ENCODE assay signal across 19 mouse cellular contexts in the genomic region with DNA sequence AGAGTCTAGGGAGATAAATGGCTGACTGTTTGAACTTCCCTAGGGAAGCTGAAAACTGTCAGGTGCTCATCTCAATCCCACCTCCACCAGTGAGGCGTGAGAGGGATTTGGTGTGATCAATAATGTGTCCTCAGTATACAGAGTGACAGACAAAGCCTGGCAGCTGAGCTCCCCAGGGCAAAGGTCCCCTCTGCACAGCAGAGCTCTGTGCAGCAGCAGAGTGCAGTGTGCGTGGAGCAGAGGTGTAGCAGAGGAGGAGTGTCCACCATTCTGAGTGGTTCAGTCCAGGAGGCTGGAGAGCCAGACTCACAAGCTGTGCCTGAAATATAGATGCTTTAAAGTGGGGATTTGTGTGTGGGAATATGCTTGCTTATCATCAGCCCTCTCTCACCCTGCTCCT.
DNase-seq lines count a peak whose midpoint lies in the region; ATAC-seq and TF ChIP-seq lines count a peak whose summit lies in the region.
"Had no signal": no experiment of that assay in that cellular context is flagged by ENCODE, and none has a peak within 500 bp of the region (broad histone marks: within the 10 kb centered on the region; RNA-seq: fewer than 3 reads in every experiment).

No protein-coding gene starts in this region.

- H3K9me3 ChIP-seq in embryonic facial prominence, embryonic 14.5 days (ENCODE audit: control insufficient read depth, low read length): no peaks in the 10 kb centered on the region
- no peaks in the 10 kb centered on the region for H3K9me3 ChIP-seq in embryonic facial prominence, embryonic 10.5 days
- no peaks in the 10 kb centered on the region for H3K9me3 ChIP-seq in stomach, embryonic 15.5 days
- H3K9me3 ChIP-seq in stomach, postnatal 0 days (ENCODE audit: control insufficient read depth, low read length): no peaks in the 10 kb centered on the region
- no peaks in the 10 kb centered on the region for H3K9me3 ChIP-seq in midbrain, embryonic 13.5 days
- H3K9me3 ChIP-seq: embryonic facial prominence, embryonic 13.5 days; forebrain, embryonic 10.5 days; kidney, embryonic 15.5 days had no signal

- H3K36me3 ChIP-seq in embryonic facial prominence, embryonic 14.5 days (ENCODE audit: control insufficient read depth, insufficient read depth, low read length): no peaks in the 10 kb centered on the region
- no peaks in the 10 kb centered on the region for H3K36me3 ChIP-seq in embryonic facial prominence, embryonic 10.5 days (replicated peaks)
- no peaks in the 10 kb centered on the region for H3K36me3 ChIP-seq in stomach, embryonic 15.5 days
- H3K36me3 ChIP-seq in stomach, postnatal 0 days (ENCODE audit: control insufficient read depth, insufficient read depth, low read length): no peaks in the 10 kb centered on the region
- H3K36me3 ChIP-seq in midbrain, embryonic 13.5 days: no peaks in the 10 kb centered on the region
- H3K36me3 ChIP-seq: embryonic facial prominence, embryonic 13.5 days; forebrain, embryonic 10.5 days; kidney, embryonic 15.5 days had no signal

- H3K4me3 ChIP-seq in embryonic facial prominence, embryonic 14.5 days (ENCODE audit: low read depth, low read length): no peak overlapping the region
- H3K4me3 ChIP-seq in embryonic facial prominence, embryonic 10.5 days: no peak overlapping the region
- no peak overlapping the region for H3K4me3 ChIP-seq in stomach, embryonic 15.5 days (replicated peaks)
- H3K4me3 ChIP-seq in stomach, postnatal 0 days (ENCODE audit: low read depth, low read length): no peak overlapping the region
- H3K4me3 ChIP-seq in midbrain, embryonic 13.5 days (replicated peaks): no peak overlapping the region
- H3K4me3 ChIP-seq: embryonic facial prominence, embryonic 13.5 days; forebrain, embryonic 10.5 days; kidney, embryonic 15.5 days; myocyte had no signal

- peak; percentile 4 for DNase-seq in embryonic facial prominence, embryonic 14.5 days (ENCODE audit: low spot score)
- DNase-seq in embryonic facial prominence, embryonic 10.5 days (ENCODE audit: low spot score): no peak
- DNase-seq in stomach, postnatal 0 days (ENCODE audit: low spot score): no peak
- no peak for DNase-seq in right cerebral cortex, postnatal 14 days
- DNase-seq in kidney, postnatal 25 days: no peak
- DNase-seq: adrenal gland, postnatal 36 days; cerebellum, postnatal 14 days; gastrocnemius, postnatal 14 days; heart, postnatal 10 days; layer of hippocampus, adult 9-11 months; lung, adult 2 months; thymus, adult 2 months had no signal

- no peak overlapping the region for H3K27ac ChIP-seq in embryonic facial prominence, embryonic 14.5 days (replicated peaks; ENCODE audit: low read depth, low read length)
- no peak overlapping the region for H3K27ac ChIP-seq in embryonic facial prominence, embryonic 10.5 days (replicated peaks)
- H3K27ac ChIP-seq in stomach, embryonic 15.5 days: no peak overlapping the region
- H3K27ac ChIP-seq in stomach, postnatal 0 days (replicated peaks): no peak overlapping the region
- no peak overlapping the region for H3K27ac ChIP-seq in midbrain, embryonic 13.5 days
- H3K27ac ChIP-seq: embryonic facial prominence, embryonic 13.5 days; forebrain, embryonic 10.5 days; kidney, embryonic 15.5 days had no signal

- H3K4me2 ChIP-seq in embryonic facial prominence, embryonic 14.5 days (ENCODE audit: low read depth, low read length): no peak overlapping the region
- H3K4me2 ChIP-seq in stomach, embryonic 15.5 days: no peak overlapping the region
- no peak overlapping the region for H3K4me2 ChIP-seq in stomach, postnatal 0 days (replicated peaks; ENCODE audit: low read depth)
- no peak overlapping the region for H3K4me2 ChIP-seq in midbrain, embryonic 13.5 days (replicated peaks)
- H3K4me2 ChIP-seq: embryonic facial prominence, embryonic 13.5 days; kidney, embryonic 15.5 days had no signal

- no peak for TF ChIP-seq EP300 in stomach, postnatal 0 days (optimal IDR thresholded peaks at IDR 0.05)

- H3K4me1 ChIP-seq in embryonic facial prominence, embryonic 14.5 days (ENCODE audit: control insufficient read depth, insufficient read depth, low read length): no peaks in the 10 kb centered on the region
- H3K4me1 ChIP-seq in embryonic facial prominence, embryonic 10.5 days: no peaks in the 10 kb centered on the region
- H3K4me1 ChIP-seq in stomach, embryonic 15.5 days: no peaks in the 10 kb centered on the region
- no peaks in the 10 kb centered on the region for H3K4me1 ChIP-seq in stomach, postnatal 0 days (replicated peaks; ENCODE audit: control insufficient read depth, insufficient read depth)
- H3K4me1 ChIP-seq in midbrain, embryonic 13.5 days (replicated peaks): 0 out of 2 replicates have a peak, but pooled peaks cover 6% of the 10 kb centered on the region
- H3K4me1 ChIP-seq: embryonic facial prominence, embryonic 13.5 days had no signal

- 35% methylated on average over 2 of the region's 2 CpGs for WGBS in embryonic facial prominence, embryonic 14.5 days
- WGBS in embryonic facial prominence, embryonic 10.5 days: 37% methylated on average over 2 of the region's 2 CpGs
- WGBS in stomach, embryonic 15.5 days: 23% methylated on average over 2 of the region's 2 CpGs
- 24% methylated on average over 2 of the region's 2 CpGs for WGBS in stomach, postnatal 0 days
- WGBS in midbrain, embryonic 13.5 days: 28% methylated on average over 2 of the region's 2 CpGs

- no peak overlapping the region for H3K9ac ChIP-seq in embryonic facial prominence, embryonic 14.5 days (ENCODE audit: low read depth, low read length)
- H3K9ac ChIP-seq in stomach, embryonic 15.5 days: no peak overlapping the region
- no peak overlapping the region for H3K9ac ChIP-seq in stomach, postnatal 0 days (ENCODE audit: low read length)
- H3K9ac ChIP-seq in midbrain, embryonic 13.5 days (replicated peaks): no peak overlapping the region
- H3K9ac ChIP-seq: embryonic facial prominence, embryonic 13.5 days; kidney, embryonic 15.5 days had no signal

- H3K27me3 ChIP-seq in embryonic facial prominence, embryonic 14.5 days (replicated peaks; ENCODE audit: control insufficient read depth, insufficient read depth, low read length): no peaks in the 10 kb centered on the region
- no peaks in the 10 kb centered on the region for H3K27me3 ChIP-seq in embryonic facial prominence, embryonic 10.5 days (replicated peaks; ENCODE audit: low read depth, poor library complexity, severe bottlenecking)
- H3K27me3 ChIP-seq in stomach, embryonic 15.5 days (replicated peaks): no peaks in the 10 kb centered on the region
- H3K27me3 ChIP-seq in stomach, postnatal 0 days (ENCODE audit: control insufficient read depth, insufficient read depth, low read length): no peaks in the 10 kb centered on the region
- H3K27me3 ChIP-seq in midbrain, embryonic 13.5 days: no peaks in the 10 kb centered on the region
- H3K27me3 ChIP-seq: embryonic facial prominence, embryonic 13.5 days; kidney, embryonic 15.5 days had no signal

- no peak for TF ChIP-seq CTCF in stomach, postnatal 0 days (IDR thresholded peaks at IDR 0.05; ENCODE audit: low read depth)

- no peak for ATAC-seq in embryonic facial prominence, embryonic 14.5 days (ENCODE audit: low read depth)
- ATAC-seq in stomach, embryonic 15.5 days (ENCODE audit: insufficient read depth, low FRiP score, low read depth): peak; percentile 43; the same call in 1 of the 2 replicates
- no peak for ATAC-seq in stomach, postnatal 0 days (ENCODE audit: low FRiP score, low TSS enrichment)
- 0 out of 2 replicates have a peak, but pooled peaks have one; percentile 43 for ATAC-seq in midbrain, embryonic 13.5 days
- ATAC-seq in inflammation-experienced regulatory T-cells, adult 6 months: no peak

Comparison
In these comparisons a context has a peak if more than half of its experiments do, and no peak if none do; other contexts are left out.
1. ATAC-seq: peak in stomach, embryonic 15.5 days (single experiment) and midbrain, embryonic 13.5 days (single experiment); none in embryonic facial prominence, embryonic 14.5 days (single experiment), stomach, postnatal 0 days (single experiment) and inflammation-experienced regulatory T-cells, adult 6 months (single experiment).